Mouse (Mus musculus): Measurements from ENCODE around the gene Kat2a. TPM values are rescaled to one million over a fixed set of nuclear protein-coding genes. Genes with fewer than 3 reads are reported as not detected.

Kat2a gene
- polyA plus RNA-seq, 1 experiment from 2014 or later, result 82.0 TPM

- WGBS, result 3% methylated on average over 14 of the region's 14 CpGs
- no peak overlapping the region for H3K4me3 ChIP-seq (ENCODE audit: low read depth, low read length)
Observed at GRCm38 (mm10) chr11:100701301-100701700, 11.0 kb downstream of the Kat2a start.

GRCm38 (mm10) chr11:100700710-100701109 is 11.6 kb downstream of the Kat2a start:
- Histone ChIP-seq H3K4me1 (replicated peaks; ENCODE audit: control insufficient read depth, insufficient read depth, low read length) (0 out of 2 replicates have a peak, but pooled peaks cover 2% of the 10 kb centered on the region), H3K36me3 (ENCODE audit: control insufficient read depth, insufficient read depth, low read length) (no peaks in the 10 kb centered on the region; the same call in 1 of the 2 replicates), H3K27me3 (ENCODE audit: control insufficient read depth, insufficient read depth, low read length) (no peaks in the 10 kb centered on the region), H3K27ac (ENCODE audit: low read depth, low read length) (no peak overlapping the region), H3K4me3 (ENCODE audit: low read depth, low read length) (no peak overlapping the region), H3K4me2 (ENCODE audit: low read depth, low read length, severe bottlenecking) (peak overlapping the region; percentile 41; the same call in 1 of the 2 replicates), H3K9ac (ENCODE audit: low read length) (no peak overlapping the region), H3K9me3 (ENCODE audit: control insufficient read depth, low read length) (no peaks in the 10 kb centered on the region)
- WGBS, result 72% methylated on average over 3 of the region's 3 CpGs
- no peak for DNase-seq (ENCODE audit: low spot score)
- ATAC-seq (replicated peaks; ENCODE audit: low FRiP score), result no peak

More at GRCm38 (mm10) chr11:100701301-100701700, 11.0 kb downstream of the Kat2a start:
- H3K27ac ChIP-seq (ENCODE audit: low read depth, low read length), result no peak overlapping the region
- no peaks in the 10 kb centered on the region for H3K27me3 ChIP-seq (ENCODE audit: control insufficient read depth, insufficient read depth, low read length)
- peak; percentile 69 for DNase-seq (ENCODE audit: low spot score)
- peak overlapping the region; percentile 17; the same call in 1 of the 2 replicates for H3K9ac ChIP-seq (ENCODE audit: low read length)
- no peaks in the 10 kb centered on the region for H3K9me3 ChIP-seq (ENCODE audit: control insufficient read depth, low read length)
- H3K4me1 ChIP-seq (replicated peaks; ENCODE audit: control insufficient read depth, insufficient read depth, low read length), result 0 out of 2 replicates have a peak, but pooled peaks cover 2% of the 10 kb centered on the region
- H3K4me2 ChIP-seq (ENCODE audit: low read depth, low read length, severe bottlenecking), result peak overlapping the region; percentile 41
- no peak for ATAC-seq (replicated peaks; ENCODE audit: low FRiP score)
- peaks cover 1% of the 10 kb centered on the region; the same call in 1 of the 2 replicates for H3K36me3 ChIP-seq (ENCODE audit: control insufficient read depth, insufficient read depth, low read length)

- no peak overlapping the region for H3K4me3 ChIP-seq (ENCODE audit: low read depth, low read length)
- peaks cover 4% of the 10 kb centered on the region; the same call in 1 of the 2 replicates for H3K27me3 ChIP-seq (ENCODE audit: control insufficient read depth, insufficient read depth, low read length)
- H3K36me3 ChIP-seq (ENCODE audit: control insufficient read depth, insufficient read depth, low read length), result no peaks in the 10 kb centered on the region
- no peak overlapping the region for H3K9ac ChIP-seq (ENCODE audit: low read length)
- H3K27ac ChIP-seq (ENCODE audit: low read depth, low read length), result no peak overlapping the region
- ATAC-seq (replicated peaks; ENCODE audit: low FRiP score) (no peak), DNase-seq (ENCODE audit: low spot score) (no peak)
- 80% methylated on average over 7 of the region's 7 CpGs for WGBS
- no peak overlapping the region for H3K4me2 ChIP-seq (ENCODE audit: low read depth, low read length, severe bottlenecking)
- H3K9me3 ChIP-seq (ENCODE audit: control insufficient read depth, low read length), result no peaks in the 10 kb centered on the region
- peaks cover 2% of the 10 kb centered on the region; the same call in 1 of the 2 replicates for H3K4me1 ChIP-seq (replicated peaks; ENCODE audit: control insufficient read depth, insufficient read depth, low read length)
Observed at GRCm38 (mm10) chr11:100697921-100698320, 14.3 kb downstream of the Kat2a start.

GRCm38 (mm10) chr11:100694926-100695325 is 17.3 kb downstream of the Kat2a start:
- DNase-seq (ENCODE audit: low spot score) (peak; percentile 89), ATAC-seq (replicated peaks; ENCODE audit: low FRiP score) (no peak)
- no peak overlapping the region for H3K4me2 ChIP-seq (ENCODE audit: low read depth, low read length, severe bottlenecking)
- H3K4me1 ChIP-seq (replicated peaks; ENCODE audit: control insufficient read depth, insufficient read depth, low read length), result no peaks in the 10 kb centered on the region; the same call in 1 of the 2 replicates
- H3K9me3 ChIP-seq (ENCODE audit: control insufficient read depth, low read length), result no peaks in the 10 kb centered on the region
- 44% methylated on average over 5 of the region's 5 CpGs for WGBS
- H3K4me3 ChIP-seq (ENCODE audit: low read depth, low read length), result no peak overlapping the region
- no peak overlapping the region for H3K9ac ChIP-seq (ENCODE audit: low read length)
- H3K27me3 ChIP-seq (ENCODE audit: control insufficient read depth, insufficient read depth, low read length), result peaks cover 10% of the 10 kb centered on the region; the same call in 1 of the 2 replicates
- H3K36me3 ChIP-seq (ENCODE audit: control insufficient read depth, insufficient read depth, low read length), result no peaks in the 10 kb centered on the region
- no peak overlapping the region for H3K27ac ChIP-seq (ENCODE audit: low read depth, low read length)

GRCm38 (mm10) chr11:100693154-100693553 is 19.1 kb downstream of the Kat2a start:
- 29% methylated on average over 5 of the region's 5 CpGs for WGBS
- no peak overlapping the region for H3K4me3 ChIP-seq (ENCODE audit: low read depth, low read length)
- ATAC-seq (replicated peaks; ENCODE audit: low FRiP score) (no peak), DNase-seq (ENCODE audit: low spot score) (no peak)
- H3K9me3 ChIP-seq (ENCODE audit: control insufficient read depth, low read length), result no peaks in the 10 kb centered on the region
- H3K27ac ChIP-seq (ENCODE audit: low read depth, low read length), result no peak overlapping the region
- no peak overlapping the region for H3K4me2 ChIP-seq (ENCODE audit: low read depth, low read length, severe bottlenecking)
- H3K36me3 ChIP-seq (ENCODE audit: control insufficient read depth, insufficient read depth, low read length), result no peaks in the 10 kb centered on the region
- H3K9ac ChIP-seq (ENCODE audit: low read length), result no peak overlapping the region
- no peaks in the 10 kb centered on the region; the same call in 1 of the 2 replicates for H3K4me1 ChIP-seq (replicated peaks; ENCODE audit: control insufficient read depth, insufficient read depth, low read length)
- peaks cover 10% of the 10 kb centered on the region; the same call in 1 of the 2 replicates for H3K27me3 ChIP-seq (ENCODE audit: control insufficient read depth, insufficient read depth, low read length)

GRCm38 (mm10) chr11:100692164-100692616 is 20.1 kb downstream of the Kat2a start, which contains the start of gene Zfp385c:
Zfp385c (minus strand) TSS chr11:100692455.
- no peak within 1 kb of the TSS for H3K27ac ChIP-seq (ENCODE audit: low read depth, low read length)
- H3K9ac ChIP-seq (ENCODE audit: low read length), result no peak within 1 kb of the TSS
- ATAC-seq (replicated peaks; ENCODE audit: low FRiP score), result no peak
- DNase-seq (ENCODE audit: low spot score), result no peak
- no peaks in the 10 kb centered on the region for H3K36me3 ChIP-seq (ENCODE audit: control insufficient read depth, insufficient read depth, low read length)
- H3K4me1 ChIP-seq (replicated peaks; ENCODE audit: control insufficient read depth, insufficient read depth, low read length), result no peaks in the 10 kb centered on the region; the same call in 1 of the 2 replicates
- no peaks in the 10 kb centered on the region for H3K9me3 ChIP-seq (ENCODE audit: control insufficient read depth, low read length)
- H3K4me2 ChIP-seq (ENCODE audit: low read depth, low read length, severe bottlenecking), result peak within 1 kb of the TSS; percentile 50
- peaks cover 10% of the 10 kb centered on the region; the same call in 1 of the 2 replicates for H3K27me3 ChIP-seq (ENCODE audit: control insufficient read depth, insufficient read depth, low read length)
- WGBS, result 2% methylated on average over 23 of the region's 23 CpGs
- peak within 1 kb of the TSS; percentile 11; the same call in 1 of the 2 replicates for H3K4me3 ChIP-seq (ENCODE audit: low read depth, low read length)

GRCm38 (mm10) chr11:100690389-100690788 is 21.9 kb downstream of the Kat2a start:
- no peak for ATAC-seq (replicated peaks; ENCODE audit: low FRiP score)
- Histone ChIP-seq H3K4me3 (ENCODE audit: low read depth, low read length) (no peak overlapping the region), H3K4me2 (ENCODE audit: low read depth, low read length, severe bottlenecking) (no peak overlapping the region), H3K9ac (ENCODE audit: low read length) (no peak overlapping the region), H3K4me1 (replicated peaks; ENCODE audit: control insufficient read depth, insufficient read depth, low read length) (no peaks in the 10 kb centered on the region; the same call in 1 of the 2 replicates), H3K27ac (ENCODE audit: low read depth, low read length) (no peak overlapping the region), H3K36me3 (ENCODE audit: control insufficient read depth, insufficient read depth, low read length) (no peaks in the 10 kb centered on the region), H3K9me3 (ENCODE audit: control insufficient read depth, low read length) (no peaks in the 10 kb centered on the region), H3K27me3 (ENCODE audit: control insufficient read depth, insufficient read depth, low read length) (peaks cover 10% of the 10 kb centered on the region; the same call in 1 of the 2 replicates)
- WGBS, result 81% methylated on average over 7 of the region's 7 CpGs
- no peak for DNase-seq (ENCODE audit: low spot score)

- Histone ChIP-seq H3K27ac (ENCODE audit: low read depth, low read length) (no peak overlapping the region), H3K4me3 (ENCODE audit: low read depth, low read length) (no peak overlapping the region), H3K4me1 (replicated peaks; ENCODE audit: control insufficient read depth, insufficient read depth, low read length) (no peaks in the 10 kb centered on the region; the same call in 1 of the 2 replicates), H3K27me3 (ENCODE audit: control insufficient read depth, insufficient read depth, low read length) (peaks cover 10% of the 10 kb centered on the region; the same call in 1 of the 2 replicates), H3K9ac (ENCODE audit: low read length) (no peak overlapping the region), H3K4me2 (ENCODE audit: low read depth, low read length, severe bottlenecking) (no peak overlapping the region), H3K36me3 (ENCODE audit: control insufficient read depth, insufficient read depth, low read length) (no peaks in the 10 kb centered on the region), H3K9me3 (ENCODE audit: control insufficient read depth, low read length) (no peaks in the 10 kb centered on the region)
- no peak for ATAC-seq (replicated peaks; ENCODE audit: low FRiP score)
- no peak for DNase-seq (ENCODE audit: low spot score)
- 76% methylated on average over 4 of the region's 4 CpGs for WGBS
Observed at GRCm38 (mm10) chr11:100688443-100688842, 23.8 kb downstream of the Kat2a start.

GRCm38 (mm10) chr11:100687265-100687664 is 25.0 kb downstream of the Kat2a start:
- ATAC-seq (replicated peaks; ENCODE audit: low FRiP score) (no peak), DNase-seq (ENCODE audit: low spot score) (no peak)
- H3K9me3 ChIP-seq (ENCODE audit: control insufficient read depth, low read length), result no peaks in the 10 kb centered on the region
- no peak overlapping the region for H3K9ac ChIP-seq (ENCODE audit: low read length)
- H3K36me3 ChIP-seq (ENCODE audit: control insufficient read depth, insufficient read depth, low read length), result no peaks in the 10 kb centered on the region
- H3K27ac ChIP-seq (ENCODE audit: low read depth, low read length), result no peak overlapping the region
- WGBS, result 82% methylated on average over 7 of the region's 7 CpGs
- no peaks in the 10 kb centered on the region for H3K4me1 ChIP-seq (replicated peaks; ENCODE audit: control insufficient read depth, insufficient read depth, low read length)
- H3K4me3 ChIP-seq (ENCODE audit: low read depth, low read length), result no peak overlapping the region
- peaks cover 2% of the 10 kb centered on the region; the same call in 1 of the 2 replicates for H3K27me3 ChIP-seq (ENCODE audit: control insufficient read depth, insufficient read depth, low read length)
- H3K4me2 ChIP-seq (ENCODE audit: low read depth, low read length, severe bottlenecking), result no peak overlapping the region

Measured in forebrain, embryonic 11.5 days (tissue).